Mouse (Mus musculus): ENCODE measurements around the gene Arglu1. TPM values are rescaled to one million over a fixed set of nuclear protein-coding genes. Genes with fewer than 3 reads are reported as not detected.

Gene Arglu1
- polyA plus RNA-seq, 1 experiment = 69.4 TPM

DNA sequence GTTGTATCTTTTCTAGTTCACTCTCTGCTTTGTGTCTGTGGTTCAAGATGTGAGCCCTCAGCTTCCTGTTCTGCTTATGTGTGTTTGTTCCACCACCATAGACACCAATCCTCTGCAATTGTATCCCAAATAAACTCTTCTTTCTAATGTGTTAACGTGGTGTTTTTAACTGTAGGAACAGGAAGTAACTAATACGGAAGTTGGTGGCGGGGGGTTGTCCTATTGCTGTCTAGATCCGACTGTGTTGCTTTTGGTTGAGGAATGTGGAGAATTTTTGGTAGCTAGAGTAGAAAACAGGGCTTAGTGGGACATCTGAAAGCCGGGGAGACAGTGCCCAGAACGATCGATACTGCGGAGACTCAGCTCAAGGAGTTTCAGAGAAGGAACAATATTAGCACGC is 14.5 kb upstream of the Arglu1 start:
- no peak for TF ChIP-seq CTCF (IDR thresholded peaks at IDR 0.05; ENCODE audit: borderline replicate concordance, control insufficient read depth, extremely low read depth, insufficient read depth, low read length, poor library complexity)
- no peak for TF ChIP-seq POLR2A (IDR thresholded peaks at IDR 0.05; ENCODE audit: control insufficient read depth, extremely low read depth, insufficient read depth, low read length, poor library complexity)
- no peaks in the 10 kb centered on the region for H3K36me3 ChIP-seq (ENCODE audit: control insufficient read depth, insufficient read depth, low read length)
- H3K4me1 ChIP-seq (replicated peaks; ENCODE audit: control insufficient read depth, insufficient read depth, low read length) = no peaks in the 10 kb centered on the region
- no peak overlapping the region for H3K27ac ChIP-seq (ENCODE audit: control insufficient read depth, insufficient read depth, low read length)
- no peaks in the 10 kb centered on the region for H3K27me3 ChIP-seq (ENCODE audit: control insufficient read depth, insufficient read depth, low read length)
- no peak for DNase-seq
- 66% methylated on average over 9 of the region's 9 CpGs for WGBS
- no peak overlapping the region for H3K4me3 ChIP-seq (ENCODE audit: control insufficient read depth, insufficient read depth, low read length)

GRCm38 (mm10) chr8:8703668-8704067 is 13.3 kb upstream of the Arglu1 start:
- Histone ChIP-seq H3K4me1 (replicated peaks; ENCODE audit: control insufficient read depth, insufficient read depth, low read length) (no peaks in the 10 kb centered on the region), H3K4me3 (ENCODE audit: control insufficient read depth, insufficient read depth, low read length) (no peak overlapping the region), H3K27me3 (ENCODE audit: control insufficient read depth, insufficient read depth, low read length) (no peaks in the 10 kb centered on the region), H3K36me3 (ENCODE audit: control insufficient read depth, insufficient read depth, low read length) (no peaks in the 10 kb centered on the region), H3K27ac (ENCODE audit: control insufficient read depth, insufficient read depth, low read length) (no peak overlapping the region)
- no peak for DNase-seq
- TF ChIP-seq POLR2A (IDR thresholded peaks at IDR 0.05; ENCODE audit: control insufficient read depth, extremely low read depth, insufficient read depth, low read length, poor library complexity) (no peak), CTCF (IDR thresholded peaks at IDR 0.05; ENCODE audit: borderline replicate concordance, control insufficient read depth, extremely low read depth, insufficient read depth, low read length, poor library complexity) (no peak)
- WGBS = 55% methylated on average over 2 of the region's 2 CpGs

GRCm38 (mm10) chr8:8700821-8701220 is 10.5 kb upstream of the Arglu1 start:
- WGBS = 95% methylated on average over 10 of the region's 10 CpGs
- no peaks in the 10 kb centered on the region for H3K36me3 ChIP-seq (ENCODE audit: control insufficient read depth, insufficient read depth, low read length)
- no peak for DNase-seq
- H3K27ac ChIP-seq (ENCODE audit: control insufficient read depth, insufficient read depth, low read length) = no peak overlapping the region
- H3K27me3 ChIP-seq (ENCODE audit: control insufficient read depth, insufficient read depth, low read length) = no peaks in the 10 kb centered on the region
- no peak overlapping the region for H3K4me3 ChIP-seq (ENCODE audit: control insufficient read depth, insufficient read depth, low read length)
- TF ChIP-seq CTCF (IDR thresholded peaks at IDR 0.05; ENCODE audit: borderline replicate concordance, control insufficient read depth, extremely low read depth, insufficient read depth, low read length, poor library complexity) (no peak), POLR2A (IDR thresholded peaks at IDR 0.05; ENCODE audit: control insufficient read depth, extremely low read depth, insufficient read depth, low read length, poor library complexity) (no peak)
- H3K4me1 ChIP-seq (replicated peaks; ENCODE audit: control insufficient read depth, insufficient read depth, low read length) = no peaks in the 10 kb centered on the region

- WGBS = 89% methylated on average over 4 of the region's 4 CpGs
Observed at GRCm38 (mm10) chr8:8700229-8700628, 9.9 kb upstream of the Arglu1 start.

GRCm38 (mm10) chr8:8689454-8690145 is 721 bp downstream of the Arglu1 start:
- Histone ChIP-seq H3K4me1 (replicated peaks; ENCODE audit: control insufficient read depth, insufficient read depth, low read length) (peaks cover 15% of the 10 kb centered on the region), H3K36me3 (ENCODE audit: control insufficient read depth, insufficient read depth, low read length) (no peaks in the 10 kb centered on the region), H3K4me3 (ENCODE audit: control insufficient read depth, insufficient read depth, low read length) (peak overlapping the region; percentile 78), H3K27me3 (ENCODE audit: control insufficient read depth, insufficient read depth, low read length) (no peaks in the 10 kb centered on the region), H3K27ac (ENCODE audit: control insufficient read depth, insufficient read depth, low read length) (peak overlapping the region; percentile 56)
- TF ChIP-seq CTCF (IDR thresholded peaks at IDR 0.05; ENCODE audit: borderline replicate concordance, control insufficient read depth, extremely low read depth, insufficient read depth, low read length, poor library complexity) (no peak), POLR2A (IDR thresholded peaks at IDR 0.05; ENCODE audit: control insufficient read depth, extremely low read depth, insufficient read depth, low read length, poor library complexity) (no peak)
- DNase-seq = peak; percentile 70
- WGBS = 1% methylated on average over 68 of the region's 68 CpGs

More at GRCm38 (mm10) chr8:8700229-8700628, 9.9 kb upstream of the Arglu1 start:
- Histone ChIP-seq H3K36me3 (ENCODE audit: control insufficient read depth, insufficient read depth, low read length) (no peaks in the 10 kb centered on the region), H3K4me1 (replicated peaks; ENCODE audit: control insufficient read depth, insufficient read depth, low read length) (no peaks in the 10 kb centered on the region), H3K27ac (ENCODE audit: control insufficient read depth, insufficient read depth, low read length) (no peak overlapping the region), H3K4me3 (ENCODE audit: control insufficient read depth, insufficient read depth, low read length) (no peak overlapping the region), H3K27me3 (ENCODE audit: control insufficient read depth, insufficient read depth, low read length) (no peaks in the 10 kb centered on the region)
- DNase-seq = no peak
- TF ChIP-seq POLR2A (IDR thresholded peaks at IDR 0.05; ENCODE audit: control insufficient read depth, extremely low read depth, insufficient read depth, low read length, poor library complexity) (no peak), CTCF (IDR thresholded peaks at IDR 0.05; ENCODE audit: borderline replicate concordance, control insufficient read depth, extremely low read depth, insufficient read depth, low read length, poor library complexity) (no peak)

GRCm38 (mm10) chr8:8688823-8689453 is 1.4 kb downstream of the Arglu1 start:
- Histone ChIP-seq H3K4me1 (replicated peaks; ENCODE audit: control insufficient read depth, insufficient read depth, low read length) (peaks cover 15% of the 10 kb centered on the region), H3K27me3 (ENCODE audit: control insufficient read depth, insufficient read depth, low read length) (no peaks in the 10 kb centered on the region), H3K4me3 (ENCODE audit: control insufficient read depth, insufficient read depth, low read length) (peak overlapping the region; percentile 78; the same call in 1 of the 2 replicates), H3K36me3 (ENCODE audit: control insufficient read depth, insufficient read depth, low read length) (no peaks in the 10 kb centered on the region), H3K27ac (ENCODE audit: control insufficient read depth, insufficient read depth, low read length) (no peak overlapping the region)
- 5% methylated on average over 9 of the region's 9 CpGs for WGBS
- TF ChIP-seq POLR2A (IDR thresholded peaks at IDR 0.05; ENCODE audit: control insufficient read depth, extremely low read depth, insufficient read depth, low read length, poor library complexity) (no peak), CTCF (IDR thresholded peaks at IDR 0.05; ENCODE audit: borderline replicate concordance, control insufficient read depth, extremely low read depth, insufficient read depth, low read length, poor library complexity) (no peak)
- DNase-seq = no peak
